Mouse (Mus musculus): ENCODE results near the gene Adamts7. TPM values are rescaled to one million over a fixed set of nuclear protein-coding genes. Genes with fewer than 3 reads are reported as not detected.

The Adamts7 gene
- polyA plus RNA-seq, 1 experiment, result 9.8 TPM

GRCm38 (mm10) chr9:90196262-90196661, 33.4 kb downstream of the Adamts7 start:
- Histone ChIP-seq H3K4me3 (ENCODE audit: insufficient read depth, poor library complexity, severe bottlenecking) (no peak overlapping the region), H3ac (ENCODE audit: control insufficient read depth, insufficient read length, low read depth) (no peak overlapping the region), H3K79me2 (ENCODE audit: control insufficient read depth, insufficient read depth) (no peaks in the 10 kb centered on the region), H3K79me3 (ENCODE audit: low read depth) (no peaks in the 10 kb centered on the region), H3K27me3 (ENCODE audit: control insufficient read depth, insufficient read depth, insufficient read length) (no peaks in the 10 kb centered on the region), H3K36me3 (ENCODE audit: control insufficient read depth, insufficient read depth) (peaks cover 5% of the 10 kb centered on the region)
- TF ChIP-seq FOSL1 (IDR thresholded peaks at IDR 0.05; ENCODE audit: insufficient read depth, low read length, poor library complexity, severe bottlenecking) (no peak), USF1 (IDR thresholded peaks at IDR 0.05; ENCODE audit: low read depth) (no peak), MYOD1 (IDR thresholded peaks at IDR 0.05; ENCODE audit: control insufficient read depth, insufficient read length, low read depth) (no peak), CEBPB (IDR thresholded peaks at IDR 0.05; ENCODE audit: low read depth) (no peak), CTCF (IDR thresholded peaks at IDR 0.05; ENCODE audit: control insufficient read depth, insufficient read depth, insufficient read length) (no peak), MAX (IDR thresholded peaks at IDR 0.05) (no peak), MYOG (IDR thresholded peaks at IDR 0.05; ENCODE audit: control insufficient read depth, extremely low read depth, insufficient read length) (no peak)

GRCm38 (mm10) chr9:90197116-90197665, 34.3 kb downstream of the Adamts7 start:
- no peak overlapping the region for H3K4me3 ChIP-seq (ENCODE audit: insufficient read depth, poor library complexity, severe bottlenecking)
- H3K79me2 ChIP-seq (ENCODE audit: control insufficient read depth, insufficient read depth), result no peaks in the 10 kb centered on the region
- no peaks in the 10 kb centered on the region for H3K79me3 ChIP-seq (ENCODE audit: low read depth)
- no peaks in the 10 kb centered on the region for H3K27me3 ChIP-seq (ENCODE audit: control insufficient read depth, insufficient read depth, insufficient read length)
- peaks cover 5% of the 10 kb centered on the region for H3K36me3 ChIP-seq (ENCODE audit: control insufficient read depth, insufficient read depth)
- H3ac ChIP-seq (ENCODE audit: control insufficient read depth, insufficient read length, low read depth), result no peak overlapping the region
- no peak for TF ChIP-seq MYOG (IDR thresholded peaks at IDR 0.05; ENCODE audit: control insufficient read depth, extremely low read depth, insufficient read length)
- TF ChIP-seq FOSL1 (IDR thresholded peaks at IDR 0.05; ENCODE audit: insufficient read depth, low read length, poor library complexity, severe bottlenecking), result no peak
- no peak for TF ChIP-seq MAX (IDR thresholded peaks at IDR 0.05)
- no peak for TF ChIP-seq MYOD1 (IDR thresholded peaks at IDR 0.05; ENCODE audit: control insufficient read depth, insufficient read length, low read depth)
- TF ChIP-seq USF1 (IDR thresholded peaks at IDR 0.05; ENCODE audit: low read depth), result no peak
- no peak for TF ChIP-seq CTCF (IDR thresholded peaks at IDR 0.05; ENCODE audit: control insufficient read depth, insufficient read depth, insufficient read length)
- no peak for TF ChIP-seq CEBPB (IDR thresholded peaks at IDR 0.05; ENCODE audit: low read depth)

- Histone ChIP-seq H3ac (ENCODE audit: control insufficient read depth, insufficient read length, low read depth) (no peak overlapping the region), H3K36me3 (ENCODE audit: control insufficient read depth, insufficient read depth) (peaks cover 5% of the 10 kb centered on the region), H3K27me3 (ENCODE audit: control insufficient read depth, insufficient read depth, insufficient read length) (no peaks in the 10 kb centered on the region), H3K79me3 (ENCODE audit: low read depth) (no peaks in the 10 kb centered on the region), H3K4me3 (ENCODE audit: insufficient read depth, poor library complexity, severe bottlenecking) (no peak overlapping the region), H3K79me2 (ENCODE audit: control insufficient read depth, insufficient read depth) (no peaks in the 10 kb centered on the region)
- TF ChIP-seq MAX (IDR thresholded peaks at IDR 0.05) (no peak), USF1 (IDR thresholded peaks at IDR 0.05; ENCODE audit: low read depth) (no peak), FOSL1 (IDR thresholded peaks at IDR 0.05; ENCODE audit: insufficient read depth, low read length, poor library complexity, severe bottlenecking) (no peak), CEBPB (IDR thresholded peaks at IDR 0.05; ENCODE audit: low read depth) (no peak), MYOD1 (IDR thresholded peaks at IDR 0.05; ENCODE audit: control insufficient read depth, insufficient read length, low read depth) (no peak), MYOG (IDR thresholded peaks at IDR 0.05; ENCODE audit: control insufficient read depth, extremely low read depth, insufficient read length) (no peak), CTCF (IDR thresholded peaks at IDR 0.05; ENCODE audit: control insufficient read depth, insufficient read depth, insufficient read length) (no peak)
Measured at GRCm38 (mm10) chr9:90197866-90198383, 35.1 kb downstream of the Adamts7 start.

GRCm38 (mm10) chr9:90198531-90199449, 35.9 kb downstream of the Adamts7 start:
- Histone ChIP-seq H3K4me3 (ENCODE audit: insufficient read depth, poor library complexity, severe bottlenecking) (no peak overlapping the region), H3K79me2 (ENCODE audit: control insufficient read depth, insufficient read depth) (no peaks in the 10 kb centered on the region), H3ac (ENCODE audit: control insufficient read depth, insufficient read length, low read depth) (no peak overlapping the region), H3K36me3 (ENCODE audit: control insufficient read depth, insufficient read depth) (peaks cover 5% of the 10 kb centered on the region), H3K27me3 (ENCODE audit: control insufficient read depth, insufficient read depth, insufficient read length) (no peaks in the 10 kb centered on the region), H3K79me3 (ENCODE audit: low read depth) (no peaks in the 10 kb centered on the region)
- TF ChIP-seq USF1 (IDR thresholded peaks at IDR 0.05; ENCODE audit: low read depth), result peak; percentile 34
- TF ChIP-seq MYOG (IDR thresholded peaks at IDR 0.05; ENCODE audit: control insufficient read depth, extremely low read depth, insufficient read length), result no peak

GRCm38 (mm10) chr9:90199611-90200010, 36.7 kb downstream of the Adamts7 start:
- no peak for TF ChIP-seq MAX (IDR thresholded peaks at IDR 0.05)
- no peak for TF ChIP-seq MYOG (IDR thresholded peaks at IDR 0.05; ENCODE audit: control insufficient read depth, extremely low read depth, insufficient read length)
- TF ChIP-seq MYOD1 (IDR thresholded peaks at IDR 0.05; ENCODE audit: control insufficient read depth, insufficient read length, low read depth), result no peak
- no peak for TF ChIP-seq CTCF (IDR thresholded peaks at IDR 0.05; ENCODE audit: control insufficient read depth, insufficient read depth, insufficient read length)
- TF ChIP-seq USF1 (IDR thresholded peaks at IDR 0.05; ENCODE audit: low read depth), result no peak
- no peak for TF ChIP-seq CEBPB (IDR thresholded peaks at IDR 0.05; ENCODE audit: low read depth)
- no peak for TF ChIP-seq FOSL1 (IDR thresholded peaks at IDR 0.05; ENCODE audit: insufficient read depth, low read length, poor library complexity, severe bottlenecking)
- no peak overlapping the region for H3ac ChIP-seq (ENCODE audit: control insufficient read depth, insufficient read length, low read depth)
- no peaks in the 10 kb centered on the region for H3K27me3 ChIP-seq (ENCODE audit: control insufficient read depth, insufficient read depth, insufficient read length)
- H3K79me2 ChIP-seq (ENCODE audit: control insufficient read depth, insufficient read depth), result no peaks in the 10 kb centered on the region
- peaks cover 5% of the 10 kb centered on the region for H3K36me3 ChIP-seq (ENCODE audit: control insufficient read depth, insufficient read depth)
- no peak overlapping the region for H3K4me3 ChIP-seq (ENCODE audit: insufficient read depth, poor library complexity, severe bottlenecking)
- H3K79me3 ChIP-seq (ENCODE audit: low read depth), result no peaks in the 10 kb centered on the region

Measured in C2C12 (cell line).